Mouse (Mus musculus): Measurements from ENCODE around the gene Prdm11.
A peak's percentile ranks its signal among the peaks of the same experiment; 100 is the strongest.

Gene Prdm11

DNA sequence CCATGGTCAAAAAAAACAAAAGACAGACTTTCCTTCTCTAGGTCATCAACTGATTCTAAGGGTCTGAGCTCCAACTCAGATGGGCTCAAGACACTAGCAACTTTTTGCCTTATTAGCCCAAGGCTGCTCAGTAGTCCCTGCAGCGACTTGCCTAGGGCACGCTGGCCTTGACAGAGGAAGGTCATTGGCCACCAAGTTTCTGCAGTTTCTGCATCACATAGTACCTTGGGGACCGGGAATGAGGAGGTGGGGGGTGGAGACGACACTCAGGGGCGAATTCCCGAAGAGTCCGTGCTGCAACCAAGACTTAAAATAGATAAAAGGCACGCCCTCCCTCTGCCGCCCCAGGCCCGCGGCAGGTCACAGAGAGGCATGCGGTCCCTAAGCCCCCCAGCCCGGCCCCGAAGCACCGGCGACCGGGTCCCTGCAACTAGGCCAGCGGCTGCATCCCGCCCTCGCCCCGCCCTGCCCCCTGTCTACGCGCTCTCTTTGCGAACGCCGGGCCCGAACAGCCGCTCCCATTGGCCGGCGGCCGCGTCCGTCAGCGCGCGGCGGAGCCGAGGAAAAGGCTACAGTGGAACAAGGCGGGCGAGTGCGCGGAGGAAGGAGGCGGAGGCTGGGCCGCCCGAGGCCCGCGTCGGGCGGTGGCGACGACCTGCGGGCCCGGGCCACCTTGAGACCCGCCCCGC lies 694 bp downstream of the Prdm11 start:
- DNase-seq: peak; percentile 97 to 98

DNA sequence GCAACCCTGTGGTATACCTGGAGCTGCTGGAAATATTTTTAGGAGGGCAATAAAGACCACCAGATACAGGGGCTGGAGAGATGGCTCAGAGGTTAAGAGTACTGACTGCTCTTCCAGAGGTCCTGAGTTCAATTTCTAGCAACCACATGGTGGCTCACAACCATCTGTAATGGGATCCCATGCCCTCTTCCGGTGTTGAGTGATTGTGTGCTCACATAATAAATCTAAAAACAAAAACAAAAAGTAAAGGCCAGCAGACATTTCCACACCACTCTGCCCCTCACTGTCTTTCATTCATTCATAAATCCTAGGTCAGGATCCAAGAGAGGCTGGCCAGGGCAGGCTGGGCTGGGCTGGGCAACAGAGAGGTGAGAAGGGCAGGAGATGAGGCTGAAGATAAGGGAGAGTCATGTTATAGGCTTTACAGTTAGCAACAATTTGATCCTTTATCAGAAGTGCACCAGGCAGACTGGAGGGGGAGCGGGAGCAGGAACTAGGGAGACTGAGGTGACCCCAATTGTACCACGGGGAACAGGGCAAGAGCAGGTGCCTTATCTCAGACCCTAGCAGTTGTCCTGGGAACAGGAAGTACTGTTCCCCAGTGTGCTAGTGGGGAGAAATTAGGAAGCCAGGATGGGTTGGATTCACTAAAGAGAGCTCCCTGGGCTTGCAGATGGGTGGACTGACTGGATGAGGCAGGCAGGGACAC lies 2.4 kb downstream of the Prdm11 start:
- DNase-seq: no peak

DNA sequence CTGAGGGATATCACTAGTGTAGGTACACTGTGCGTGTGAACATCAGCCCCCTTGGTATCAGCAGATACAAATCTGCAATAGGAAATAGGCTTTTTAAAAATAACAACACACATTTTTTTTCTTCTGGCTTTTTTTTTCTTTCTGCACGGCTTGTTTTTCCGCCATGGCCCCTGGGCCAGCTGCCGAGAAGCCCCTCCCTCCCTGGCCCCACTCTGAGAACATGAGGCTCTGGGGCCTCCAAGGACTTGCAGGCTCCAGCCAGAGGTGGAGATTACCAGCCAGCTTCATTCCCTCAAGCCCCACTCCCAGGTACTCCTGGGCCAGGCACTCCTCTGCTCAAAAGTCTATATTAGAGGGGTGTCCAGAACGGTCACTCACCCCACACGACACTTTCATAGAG lies 4.5 kb downstream of the Prdm11 start:
- no peak for DNase-seq

DNA sequence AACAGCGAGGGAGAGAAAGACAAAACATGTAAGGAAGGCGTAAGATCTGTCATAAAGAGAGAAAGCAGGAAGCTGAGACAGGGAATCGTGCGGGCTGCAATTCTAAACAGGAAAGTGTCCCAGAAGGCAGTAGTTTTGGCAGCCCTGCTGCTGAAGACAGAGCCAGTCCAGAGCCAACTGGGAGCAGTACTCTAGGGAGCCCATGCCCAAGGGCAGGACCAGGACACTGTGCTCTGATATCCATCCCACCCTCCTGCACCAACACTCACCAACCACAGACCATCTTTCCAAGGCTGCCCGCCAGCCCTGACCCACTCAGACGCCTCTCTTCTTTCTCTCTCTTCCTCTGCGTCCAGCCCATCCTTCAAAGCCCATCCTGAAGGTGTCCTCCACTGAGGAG lies 5.1 kb downstream of the Prdm11 start:
- DNase-seq: no peak

DNA sequence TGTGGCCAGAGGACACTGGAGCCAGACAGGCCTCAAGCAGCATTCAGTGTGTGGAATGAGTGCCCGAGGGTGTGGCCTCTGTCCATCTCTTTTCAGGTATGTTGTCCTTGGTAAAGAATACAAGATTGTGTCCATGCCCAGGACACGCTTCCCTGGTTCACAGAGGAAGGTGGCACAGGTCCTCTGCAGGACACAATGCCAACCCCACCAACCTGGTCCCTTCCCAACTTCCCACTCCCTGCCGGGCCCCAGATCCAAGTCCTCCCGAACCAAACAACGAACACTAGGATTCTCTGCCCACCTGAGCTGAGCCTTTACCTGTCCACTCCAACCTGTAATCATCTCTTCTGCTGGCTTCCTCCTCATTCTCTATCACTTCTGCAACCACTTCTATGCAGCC lies 6.3 kb downstream of the Prdm11 start:
- DNase-seq: peak in 1 of 2 experiments; percentile 56

DNA sequence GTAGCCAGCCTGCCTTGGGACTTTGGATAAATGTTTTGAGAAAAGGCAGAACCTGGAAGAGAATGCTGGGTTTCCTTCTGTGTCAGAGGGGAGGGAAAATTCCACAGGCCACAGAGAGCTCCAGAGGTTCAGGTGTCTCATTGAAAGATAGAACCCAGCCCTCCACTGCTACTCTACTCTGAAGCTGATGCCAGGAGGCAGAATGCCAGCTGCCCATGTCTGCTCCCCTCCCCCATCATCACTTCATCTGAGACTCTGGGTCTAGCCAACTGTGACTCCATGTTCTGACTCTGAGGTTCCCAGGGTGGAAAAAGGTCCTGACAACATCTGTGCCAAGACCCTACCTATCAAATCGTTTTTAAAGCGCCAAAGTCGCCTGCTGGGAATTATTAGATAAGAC lies 6.9 kb downstream of the Prdm11 start:
- peak in 1 of 2 experiments; percentile 69 for DNase-seq

DNA sequence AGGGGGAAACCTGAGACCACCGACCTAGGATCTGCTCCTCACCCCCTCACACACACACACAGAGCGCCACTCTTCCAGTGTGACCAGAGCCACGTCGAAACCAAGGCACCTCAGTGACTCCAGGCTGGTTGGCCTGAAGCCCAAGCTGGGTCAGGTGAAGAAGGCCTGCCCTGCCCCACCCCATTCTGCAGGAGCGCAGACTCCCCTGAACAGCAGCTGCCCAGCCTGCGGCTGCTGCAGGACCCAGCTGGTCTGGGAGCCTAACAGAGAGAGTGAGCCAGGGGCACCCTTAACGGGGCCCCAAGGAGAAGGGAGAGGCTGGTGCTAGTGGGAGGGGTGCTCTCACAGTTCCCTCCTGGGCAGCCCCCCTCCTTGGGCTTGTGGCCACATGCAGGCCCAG lies 10.3 kb downstream of the Prdm11 start:
- DNase-seq: no peak

DNA sequence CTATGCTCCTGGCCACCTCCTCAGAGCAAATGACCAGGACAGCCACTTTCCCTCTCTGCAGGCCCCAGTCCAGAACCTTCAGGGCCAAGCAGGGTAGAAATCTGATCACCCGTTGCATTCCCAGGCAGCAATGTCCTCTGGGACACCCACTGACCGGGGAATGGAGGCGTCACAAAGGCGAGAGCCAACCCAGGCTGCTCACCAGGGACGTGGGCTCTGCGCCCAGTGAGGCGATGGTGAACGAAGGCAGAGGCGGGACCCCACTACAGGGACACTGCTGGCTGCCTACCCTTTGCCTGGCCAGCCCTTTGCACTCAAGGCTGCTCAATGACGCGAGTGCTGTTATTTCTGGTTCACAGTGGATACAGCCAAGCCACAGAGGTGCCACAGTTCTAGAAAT lies 13.3 kb downstream of the Prdm11 start:
- DNase-seq: no peak

DNA sequence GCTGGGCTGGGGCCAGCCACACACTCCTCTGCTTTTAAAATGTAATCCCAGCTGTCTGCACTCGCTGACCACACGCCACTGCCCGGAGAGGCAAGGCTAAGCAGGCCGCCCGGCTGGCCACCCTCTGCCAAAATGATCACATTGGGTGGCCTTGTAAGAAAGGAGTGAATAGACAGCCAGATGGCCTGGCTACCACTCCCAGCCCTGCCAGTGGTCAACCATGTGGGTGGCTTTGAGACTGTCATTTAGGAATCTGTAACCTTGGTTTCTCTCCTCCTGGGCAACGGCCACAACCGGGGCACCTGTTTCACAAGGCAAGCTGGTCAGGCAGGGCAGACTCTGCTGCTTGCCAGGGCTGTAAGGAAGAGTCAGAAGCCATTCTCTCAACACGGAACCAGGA lies 13.9 kb downstream of the Prdm11 start:
- DNase-seq: peak; percentile 64 to 74

DNA sequence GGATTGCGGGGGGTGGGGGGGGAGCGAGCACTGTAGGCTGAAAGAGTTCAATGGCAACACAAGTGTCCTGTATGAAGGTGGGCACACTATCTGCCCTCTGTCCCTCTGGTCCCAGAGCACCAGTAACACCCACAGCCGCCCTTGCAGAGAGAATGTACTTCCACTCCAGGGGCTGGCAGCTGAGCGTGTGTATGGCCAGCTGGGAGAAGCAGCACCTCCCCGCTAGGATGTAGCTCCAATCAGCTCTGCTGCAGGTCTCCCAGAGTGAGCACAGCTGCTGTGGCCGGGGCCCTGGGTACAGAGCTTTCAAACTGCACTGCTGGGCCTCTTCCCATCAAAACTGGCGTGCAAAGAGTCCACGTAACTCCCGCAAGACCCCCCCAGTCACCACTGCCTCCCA lies 14.9 kb downstream of the Prdm11 start:
- DNase-seq: no peak

DNA sequence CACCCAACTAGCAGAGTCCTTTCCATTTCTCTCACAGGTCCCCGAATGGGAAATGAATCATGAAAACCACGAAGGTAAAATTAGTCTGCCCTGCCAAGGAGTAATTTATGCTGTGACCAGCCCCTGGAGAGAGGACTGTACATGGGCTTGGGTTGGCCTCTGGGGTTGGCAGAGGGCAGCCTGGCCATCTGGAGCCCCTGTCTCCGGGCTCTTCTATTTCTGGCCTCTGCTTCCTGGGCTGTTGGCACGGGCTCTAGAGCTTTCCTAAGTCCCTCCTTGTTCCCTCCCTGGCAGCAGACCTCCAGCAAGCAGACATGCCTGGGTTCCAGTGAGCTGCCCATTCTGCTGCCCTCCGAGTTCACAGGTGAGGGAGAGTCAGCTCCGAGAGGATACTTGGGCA lies 15.9 kb downstream of the Prdm11 start:
- DNase-seq: peak; percentile 83 to 86

DNA sequence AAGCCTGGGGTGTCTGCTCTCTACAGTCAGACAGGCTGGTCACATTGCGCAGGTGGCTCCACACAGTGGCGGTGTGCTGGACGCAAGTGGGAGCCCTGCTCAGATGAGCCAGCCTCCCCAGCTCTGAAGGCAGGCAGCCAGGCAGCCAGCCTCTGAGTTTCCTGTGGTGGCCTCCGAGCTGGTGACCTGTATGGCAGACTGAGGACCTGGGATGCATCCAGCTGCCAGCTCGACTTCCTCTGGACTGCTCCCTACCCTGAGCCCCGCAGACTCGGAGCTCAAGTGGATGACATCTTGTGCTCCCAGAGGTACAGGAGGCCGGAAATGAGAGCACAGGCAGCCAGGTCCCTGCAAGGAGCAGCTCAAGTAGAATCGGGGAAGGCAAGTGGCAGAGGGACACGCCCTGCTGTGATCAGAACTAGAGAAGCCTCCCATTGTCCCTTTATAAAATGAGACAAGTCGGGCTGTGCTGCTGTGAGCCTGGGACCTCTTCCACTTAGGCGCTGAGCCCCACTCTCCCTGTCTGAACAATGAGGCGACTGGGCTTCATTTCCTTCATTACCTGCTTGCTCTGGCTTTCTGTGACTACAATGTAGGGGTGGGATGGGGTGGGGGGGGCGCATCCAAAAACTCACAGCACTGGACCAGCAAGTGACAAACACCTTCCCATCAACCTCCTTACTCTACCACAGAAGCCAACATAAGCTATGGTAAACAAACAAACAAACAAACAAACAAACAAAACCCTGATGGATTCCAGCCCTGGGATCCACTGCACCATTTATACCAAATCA lies 16.5 kb downstream of the Prdm11 start:
- peak; percentile 64 to 65 for DNase-seq

DNA sequence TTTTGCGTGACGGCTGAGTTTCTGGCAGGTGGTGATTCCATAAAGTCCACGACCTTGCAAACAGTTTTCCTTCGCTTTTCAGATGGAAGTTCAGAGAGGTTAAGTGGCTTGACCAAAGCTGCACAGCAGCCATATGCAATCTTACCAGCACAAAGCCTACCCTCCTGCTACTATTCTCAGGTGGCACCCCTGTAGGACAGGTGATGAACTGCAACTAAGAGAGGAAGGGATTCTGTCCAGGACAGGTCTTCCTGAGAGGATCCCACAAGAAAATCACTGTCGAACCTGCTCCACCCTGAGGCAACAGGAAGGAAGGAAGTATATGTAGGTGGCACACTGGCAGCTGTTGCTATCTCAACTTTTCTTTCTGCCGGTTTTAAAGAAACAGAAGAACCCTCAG lies 17.1 kb downstream of the Prdm11 start:
- no peak for DNase-seq

DNA sequence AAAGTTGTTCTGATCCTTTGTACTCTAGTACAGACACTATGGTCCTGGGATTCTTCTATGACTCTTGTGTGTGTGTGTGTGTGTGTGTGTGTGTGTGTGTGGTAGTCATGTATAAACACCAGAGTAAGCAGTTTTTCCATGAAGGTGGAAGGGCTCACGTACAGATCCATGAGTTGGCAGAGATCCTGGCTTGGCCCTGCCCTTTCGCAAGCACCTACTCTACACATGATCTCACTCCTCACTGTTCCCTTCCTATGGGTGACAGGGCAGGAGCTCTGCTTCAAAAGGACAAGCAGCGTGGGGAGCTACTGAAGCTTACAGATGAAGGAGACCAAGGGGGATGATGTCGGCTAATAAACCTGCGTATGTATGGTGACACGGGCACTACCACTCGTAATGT lies 18.3 kb downstream of the Prdm11 start:
- DNase-seq: no peak

DNA sequence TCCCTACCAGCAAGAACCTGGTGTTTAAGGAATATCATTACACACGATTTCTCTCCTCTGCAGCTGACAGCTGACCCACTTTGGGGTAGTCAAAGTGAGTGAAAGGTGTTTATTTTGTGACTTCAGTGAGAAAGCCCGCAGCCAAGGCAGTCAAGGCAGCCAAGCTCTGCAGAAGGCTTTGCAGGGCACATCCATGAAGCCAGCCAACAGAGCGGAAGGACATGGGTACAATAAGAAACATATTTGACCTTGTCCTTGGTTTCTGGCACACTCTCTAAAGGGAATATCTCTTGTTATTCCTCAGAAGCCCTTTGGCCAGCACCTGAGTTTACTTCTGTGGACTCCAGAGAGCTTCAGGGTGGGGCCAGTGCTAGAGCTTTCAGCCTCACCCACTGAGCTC lies 21.5 kb downstream of the Prdm11 start:
- no peak for DNase-seq

DNA sequence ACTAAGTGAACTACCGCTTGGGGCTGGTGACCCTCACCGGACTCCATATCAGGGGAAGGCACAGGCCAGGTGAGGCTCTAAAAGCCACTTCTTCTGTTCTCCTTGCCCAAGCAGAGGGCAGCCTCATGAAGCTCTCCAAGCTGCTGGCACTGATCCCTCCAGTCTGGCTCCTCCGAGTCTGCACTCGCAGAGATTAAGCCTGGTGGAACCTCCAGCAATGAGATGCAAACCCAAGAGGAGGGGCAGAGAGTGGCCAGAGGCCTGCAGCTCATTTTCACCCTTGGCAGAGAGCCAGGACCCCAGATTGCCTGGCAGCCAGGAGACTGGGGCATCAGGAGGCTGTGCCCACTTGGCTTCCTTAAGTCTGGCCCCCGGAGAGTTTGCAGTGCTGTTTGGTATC lies 27.1 kb downstream of the Prdm11 start:
- peak; percentile 87 to 89 for DNase-seq

DNA sequence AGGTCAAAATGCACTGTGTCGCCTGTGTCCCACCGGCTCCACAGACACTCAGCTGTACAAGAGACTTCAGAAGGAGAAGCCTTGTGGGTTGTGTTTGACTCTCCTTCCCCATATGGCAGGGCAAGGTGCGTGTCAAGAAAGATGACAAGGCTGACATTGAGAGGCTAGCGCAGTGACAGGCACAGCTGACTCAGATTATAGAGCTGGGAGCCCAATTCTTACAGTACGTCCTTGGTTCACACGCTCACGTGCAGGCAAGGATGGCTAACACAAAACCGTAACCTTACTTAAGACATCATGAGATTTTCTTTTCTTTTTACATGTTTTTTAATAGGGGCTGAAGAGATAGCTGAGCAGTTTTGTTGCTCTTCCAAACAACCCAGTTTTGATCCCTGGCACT lies 28.8 kb downstream of the Prdm11 start:
- DNase-seq: no peak

DNA sequence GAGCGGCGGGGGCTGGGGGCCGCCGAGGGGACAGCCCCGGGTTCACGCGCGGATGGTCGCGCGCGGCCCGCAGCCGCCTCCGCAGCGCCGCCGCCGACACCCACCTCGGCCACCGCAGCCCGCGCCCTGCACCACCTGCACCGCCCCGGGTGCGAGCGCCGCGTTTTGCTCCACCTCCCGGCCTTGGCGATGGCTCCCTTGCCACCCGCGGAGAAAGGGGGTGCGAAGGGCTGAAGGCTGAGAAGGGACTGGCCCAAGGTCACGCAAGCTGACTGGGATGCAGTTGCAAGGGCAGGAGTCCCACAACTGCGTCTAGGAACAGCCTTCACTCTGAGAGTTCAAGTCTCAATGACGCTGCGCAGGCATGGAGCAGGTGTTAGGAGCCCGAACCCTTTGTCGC lies 30.9 kb downstream of the Prdm11 start:
- peak in 1 of 2 experiments; percentile 54 for DNase-seq

DNA sequence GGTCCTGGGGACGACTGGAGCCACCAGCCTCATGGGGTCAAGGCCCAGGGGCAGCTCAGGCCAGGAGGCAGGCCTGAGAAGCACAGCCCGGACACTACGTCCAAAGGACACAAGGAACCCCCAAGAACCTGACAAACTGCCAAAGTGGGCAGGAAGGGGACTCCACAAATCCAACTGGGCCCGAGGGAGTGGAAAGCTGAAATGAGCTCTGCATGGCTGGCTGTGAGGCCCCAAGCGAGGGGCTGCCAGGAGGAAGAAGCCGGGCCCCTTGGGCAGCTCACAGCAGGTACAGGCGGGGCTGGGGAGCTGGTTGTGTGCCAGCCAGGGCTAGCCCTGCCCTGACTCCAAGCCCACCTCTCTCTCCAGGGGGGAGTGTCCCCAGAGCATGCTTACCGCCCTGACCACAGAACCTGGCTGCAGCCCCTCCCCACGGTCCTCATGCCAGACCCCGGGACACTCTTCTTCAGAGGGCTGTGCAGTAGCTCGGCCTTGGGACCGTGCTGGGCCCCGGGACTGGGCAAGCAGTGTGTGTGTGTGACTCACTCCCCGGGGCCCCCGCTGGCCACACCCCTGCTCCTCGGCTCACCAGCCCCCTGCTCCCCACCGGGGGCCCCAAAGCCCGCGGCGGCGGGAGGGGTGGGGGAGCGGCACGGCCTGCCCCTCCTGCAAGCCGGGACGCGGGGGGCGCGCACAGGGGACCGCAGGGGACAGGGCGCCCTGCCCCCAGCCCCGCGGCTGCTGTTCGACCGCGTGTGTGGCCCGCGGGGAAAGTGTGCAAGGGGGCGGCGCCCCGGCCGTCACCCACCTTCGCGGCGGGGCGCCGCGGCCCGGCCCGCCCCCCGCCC lies 31.7 kb downstream of the Prdm11 start:
- DNase-seq: peak in 1 of 2 experiments; percentile 43

DNA sequence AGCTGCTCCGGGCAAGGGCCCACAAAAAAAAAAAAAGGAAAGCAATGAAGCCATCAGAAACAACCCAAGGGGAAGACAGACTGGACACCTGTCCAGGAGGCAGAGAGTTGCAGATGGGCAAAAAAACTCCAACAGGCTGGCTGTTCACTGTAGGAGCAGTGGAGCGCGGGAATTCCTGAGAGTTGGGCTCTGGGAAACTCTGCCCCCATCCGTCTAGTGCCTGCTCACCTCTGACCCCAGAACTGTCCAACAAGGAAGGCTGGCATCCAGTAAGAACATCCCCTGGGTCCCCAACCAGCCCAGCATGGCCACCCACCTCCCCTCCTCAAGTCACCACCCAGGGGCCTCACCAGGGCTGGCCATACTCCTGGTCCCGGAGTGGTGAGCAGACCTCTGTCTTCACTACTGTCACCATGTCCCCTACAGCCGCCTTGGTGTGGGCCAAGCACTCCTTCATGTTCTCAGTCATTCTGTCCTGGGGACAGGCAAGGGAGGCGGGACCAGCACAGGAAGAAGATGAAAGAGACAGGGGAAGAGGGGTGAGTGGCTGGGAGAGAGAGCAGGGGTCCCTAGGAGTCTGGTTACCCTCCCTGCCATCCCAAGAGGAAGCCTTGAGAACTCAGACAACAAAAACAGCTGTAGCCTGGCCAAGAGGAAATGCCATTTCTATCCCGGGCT lies 32.4 kb downstream of the Prdm11 start:
- DNase-seq: no peak

DNA sequence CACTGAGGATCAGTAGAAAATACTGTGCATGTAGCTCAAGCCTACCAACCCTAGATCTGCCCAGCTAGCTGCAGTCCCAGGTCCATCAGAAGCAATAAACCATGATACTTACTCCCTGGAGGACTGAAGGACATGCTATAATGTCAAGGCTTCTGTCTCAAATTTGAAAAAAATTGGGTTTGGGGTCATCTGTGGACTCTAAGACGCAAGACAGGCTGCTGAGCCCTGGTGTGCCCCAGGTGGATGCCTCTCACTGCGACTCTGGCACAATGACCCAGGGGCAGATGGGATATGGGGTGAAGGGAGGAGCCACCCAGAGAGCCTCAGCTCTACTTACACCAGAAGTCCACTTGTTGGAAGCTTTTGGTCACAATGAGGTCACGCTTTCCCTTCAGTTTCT lies 33.0 kb downstream of the Prdm11 start:
- no peak for DNase-seq

DNA sequence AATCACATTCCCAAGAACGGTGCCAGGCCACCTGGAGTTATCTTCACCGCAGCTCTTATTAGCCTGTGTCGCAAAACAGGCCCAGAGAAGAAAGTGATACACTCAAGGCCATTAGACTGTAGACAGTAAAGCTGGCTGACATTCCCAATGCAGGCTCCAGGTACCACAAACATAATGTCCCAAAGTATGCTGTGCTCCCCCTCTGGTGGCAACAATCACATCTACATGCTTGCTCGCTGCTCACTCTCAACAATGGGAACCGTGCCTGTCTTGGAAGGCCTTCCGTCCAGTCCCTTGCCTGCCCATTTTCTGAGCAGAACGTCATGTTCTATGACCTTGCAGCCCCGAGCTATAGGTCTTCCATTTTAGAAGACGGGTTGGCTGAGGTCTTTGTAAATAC lies 34.0 kb downstream of the Prdm11 start:
- no peak for DNase-seq

All from cerebellum, postnatal 14 days (tissue).